Mouse (Mus musculus): ENCODE data around the gene Mars.
"Not testable (repeated sequence)": the region's sequence is repeated elsewhere in the genome, so short reads cannot be mapped to it uniquely, and the experiment has no call there.

Mars gene

DNA sequence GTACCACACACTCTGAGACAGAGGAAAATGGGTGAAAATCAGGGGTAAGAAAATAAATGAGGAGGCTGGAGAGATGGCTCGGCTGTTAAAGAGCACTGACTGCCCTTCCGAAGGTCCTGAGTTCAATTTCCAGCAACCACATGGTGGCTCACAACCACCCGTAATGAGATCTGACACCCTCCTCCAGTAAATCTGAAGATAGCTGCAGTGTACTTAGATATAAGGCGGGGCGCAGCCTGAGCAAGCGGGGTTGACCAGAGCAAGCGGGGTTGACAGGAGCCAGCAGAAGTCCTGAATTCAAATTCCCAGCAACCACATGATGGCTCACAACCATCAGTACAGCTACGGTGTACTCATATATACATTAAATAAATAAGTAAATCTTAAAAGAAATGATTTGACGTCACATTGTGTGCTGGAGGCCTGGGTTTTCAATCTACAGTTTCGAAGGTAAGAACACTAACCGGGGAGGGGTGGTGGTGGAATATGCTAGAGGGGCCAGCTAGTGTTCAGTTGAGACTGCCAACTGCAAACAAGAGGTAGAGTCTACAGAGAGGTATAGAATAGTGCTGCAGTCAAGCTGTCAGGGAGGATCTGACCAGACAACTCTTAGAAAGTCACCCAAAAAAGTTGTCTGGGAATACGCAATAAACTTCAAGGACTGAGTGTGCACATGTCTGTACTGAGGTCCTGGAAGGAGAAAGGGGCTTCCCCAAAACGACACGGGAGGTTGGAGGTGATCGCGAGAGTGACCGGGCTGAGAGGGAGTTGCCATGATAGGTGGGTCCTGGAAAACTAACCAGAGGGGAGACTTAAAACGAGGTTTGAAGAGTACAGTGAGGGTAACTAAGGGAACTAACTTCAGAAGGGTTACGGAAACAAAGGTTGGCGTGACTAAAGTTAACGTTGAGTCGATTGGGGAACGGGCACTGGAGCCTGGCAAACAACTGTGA, 787 bp downstream of the Mars start:
- no peak for DNase-seq (ENCODE audit: low spot score in 2 of 2)

DNA sequence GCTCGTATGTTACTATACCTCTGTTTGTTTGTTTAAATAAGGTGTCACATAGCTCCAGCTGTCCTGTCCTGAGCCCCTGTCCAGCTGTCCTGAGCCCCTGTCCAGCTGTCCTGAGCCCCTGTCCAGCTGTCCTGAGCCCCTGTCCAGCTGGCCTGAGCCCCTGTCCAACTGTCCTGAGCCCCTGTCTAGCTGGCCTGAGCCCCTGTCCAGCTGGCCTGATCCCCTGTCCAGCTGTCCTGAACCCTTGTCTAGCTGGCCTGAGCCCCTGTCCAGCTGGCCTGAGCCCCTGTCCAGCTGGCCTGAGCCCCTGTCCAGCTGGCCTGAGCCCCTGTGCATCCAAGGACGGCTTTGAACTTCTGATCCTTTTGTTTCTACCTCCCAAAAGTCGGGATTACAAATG, 2.4 kb downstream of the Mars start:
- not testable (repeated sequence) for DNase-seq (ENCODE audit: low spot score in 2 of 2)

DNA sequence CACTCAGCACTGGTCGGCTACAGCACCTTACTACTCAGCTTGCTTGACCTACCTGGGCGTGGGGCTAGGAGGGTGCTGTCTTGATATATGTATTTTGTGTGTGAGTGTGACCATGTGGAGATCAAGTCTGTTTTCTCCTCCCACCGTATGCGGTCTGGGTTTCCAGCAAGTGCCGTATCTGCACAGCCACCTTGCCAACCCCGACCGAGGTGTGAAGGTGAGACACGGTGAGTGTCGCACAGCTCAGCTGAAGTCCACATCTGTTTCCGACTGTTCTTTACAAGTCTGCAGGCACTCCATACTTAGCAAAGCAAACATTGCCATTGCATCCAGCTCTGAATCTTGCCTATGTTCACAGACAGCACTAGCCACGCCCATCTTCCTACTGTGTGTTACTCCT, 8.4 kb downstream of the Mars start:
- no peak for DNase-seq (ENCODE audit: low spot score in 2 of 2)

DNA sequence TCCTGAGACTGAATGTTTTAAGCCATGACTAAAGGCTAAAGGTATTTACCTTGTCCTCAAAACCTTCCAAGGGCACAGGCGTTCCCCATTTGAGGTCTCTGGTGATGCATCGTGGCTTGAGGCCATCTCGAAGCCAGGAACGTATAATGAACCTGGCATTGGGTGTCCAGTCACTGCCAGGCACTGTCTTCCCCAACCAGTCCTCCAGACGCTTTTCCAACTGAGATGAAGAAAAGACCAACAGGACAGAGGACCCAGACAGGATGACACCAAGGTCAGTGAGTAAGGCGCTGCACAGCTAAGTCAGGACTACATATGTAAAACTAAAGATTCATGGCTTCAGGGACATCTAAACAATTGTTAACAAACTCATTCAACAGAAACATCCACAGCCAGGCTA, 11.2 kb downstream of the Mars start:
- no peak for DNase-seq (ENCODE audit: low spot score in 2 of 2)

DNA sequence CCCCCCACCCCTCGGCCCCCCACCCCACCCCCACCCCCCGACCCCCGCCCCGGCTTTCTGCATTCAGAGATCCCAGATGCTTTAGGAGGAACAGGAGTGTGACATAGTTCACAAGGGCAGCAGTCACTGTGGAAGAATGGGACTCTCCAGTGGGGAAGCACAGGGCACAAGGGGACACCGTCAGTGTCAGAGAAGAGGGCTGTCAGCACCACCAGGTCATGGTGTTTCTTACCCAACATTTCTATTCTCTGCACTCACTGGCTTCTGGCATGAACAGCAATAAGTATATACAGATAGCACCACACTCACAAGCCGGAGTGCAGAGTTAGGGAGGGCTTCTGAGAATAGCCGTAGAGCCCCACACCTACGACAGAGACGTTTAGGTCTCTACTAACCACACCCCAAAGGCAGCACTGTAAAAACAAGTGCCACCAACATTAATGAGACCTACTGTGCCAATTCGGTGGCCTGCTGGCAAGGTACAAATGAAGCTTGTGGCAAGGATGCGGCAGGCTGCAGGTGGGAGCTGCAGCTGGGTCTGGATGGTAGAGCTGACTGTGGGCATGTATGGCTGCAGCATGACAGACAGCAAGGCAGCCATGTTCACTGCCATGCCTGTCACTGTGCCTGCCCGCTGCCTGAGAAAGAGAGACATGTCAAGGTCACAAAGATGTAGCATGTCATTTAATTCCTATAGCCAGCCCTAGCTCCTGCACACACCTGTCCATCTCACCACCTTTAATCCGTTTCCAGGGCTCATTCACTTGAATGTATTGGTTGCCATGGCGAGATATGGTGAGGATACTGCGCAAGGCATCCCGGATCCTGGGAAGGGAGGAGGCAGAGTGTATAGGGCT, 14.3 kb downstream of the Mars start:
- DNase-seq (ENCODE audit: low spot score in 2 of 2): no peak

DNA sequence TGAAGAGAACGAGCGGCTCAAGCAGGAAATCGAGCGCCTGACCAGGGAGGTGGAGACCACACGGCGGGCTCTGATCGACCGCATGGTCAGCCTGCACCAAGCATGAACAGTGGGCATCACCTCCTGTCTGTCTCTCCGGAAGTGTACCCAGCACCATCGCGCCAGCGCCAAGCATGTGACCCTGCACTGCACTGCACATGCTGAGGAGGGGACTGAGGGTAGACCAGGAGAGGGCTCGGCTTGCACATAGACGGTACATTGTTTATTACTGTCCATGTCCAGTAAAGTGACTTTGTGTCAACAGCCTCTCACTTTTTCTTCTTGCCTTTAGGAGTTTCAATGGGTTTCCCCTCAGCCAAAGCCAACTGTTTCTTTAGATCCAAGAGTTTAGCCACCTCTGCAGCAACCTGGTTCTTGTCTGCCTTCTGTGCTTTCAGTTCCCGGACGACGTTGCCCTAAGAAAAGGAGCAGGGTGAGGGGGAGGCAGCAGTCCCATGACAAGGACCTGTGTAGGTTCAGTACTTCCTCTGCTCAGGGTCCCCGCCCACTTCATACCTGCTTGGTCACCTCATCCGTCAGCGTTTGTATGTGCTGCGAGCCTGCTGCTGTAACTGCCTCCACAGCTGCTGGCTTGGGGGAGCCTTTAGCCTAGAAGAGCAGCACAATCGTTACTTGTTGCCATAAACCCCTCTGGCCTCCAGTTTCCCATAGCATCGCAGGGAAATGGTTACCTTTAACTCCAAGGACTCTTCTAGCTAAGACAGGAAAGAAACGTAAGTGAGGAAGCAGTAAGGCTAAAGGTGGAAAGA, 15.4 kb downstream of the Mars start:
- DNase-seq (ENCODE audit: low spot score in 2 of 2): no peak

DNA sequence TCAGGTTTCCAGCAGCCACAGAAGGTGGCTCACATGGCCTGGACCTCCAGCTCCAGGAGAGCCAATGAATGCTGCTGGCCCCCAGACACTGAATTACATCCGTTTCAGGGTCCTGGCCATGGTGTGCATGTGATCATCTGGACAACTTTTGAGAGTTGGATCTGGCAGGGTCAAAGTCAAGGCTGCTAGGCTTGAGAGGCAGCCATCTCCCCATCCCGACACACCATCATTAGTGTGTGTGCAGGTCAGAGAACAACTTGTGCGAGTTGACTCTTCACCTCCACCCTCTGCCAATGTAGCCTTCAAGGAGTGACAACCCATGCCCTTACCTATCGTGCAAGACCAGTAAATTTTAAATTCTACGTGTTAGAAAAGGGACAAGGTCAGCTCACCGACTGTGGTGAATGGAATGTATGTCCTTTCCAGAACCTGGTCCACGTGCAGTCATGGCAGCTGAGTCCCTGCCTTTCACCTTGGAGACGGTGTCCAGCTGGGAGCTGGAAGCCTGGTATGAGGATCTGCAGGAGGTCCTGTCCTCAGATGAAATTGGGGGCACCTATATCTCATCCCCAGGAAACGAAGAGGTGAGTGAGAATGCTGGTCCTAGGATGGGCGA, 16.6 kb downstream of the Mars start:
- no peak for DNase-seq (ENCODE audit: low spot score in 2 of 2)

DNA sequence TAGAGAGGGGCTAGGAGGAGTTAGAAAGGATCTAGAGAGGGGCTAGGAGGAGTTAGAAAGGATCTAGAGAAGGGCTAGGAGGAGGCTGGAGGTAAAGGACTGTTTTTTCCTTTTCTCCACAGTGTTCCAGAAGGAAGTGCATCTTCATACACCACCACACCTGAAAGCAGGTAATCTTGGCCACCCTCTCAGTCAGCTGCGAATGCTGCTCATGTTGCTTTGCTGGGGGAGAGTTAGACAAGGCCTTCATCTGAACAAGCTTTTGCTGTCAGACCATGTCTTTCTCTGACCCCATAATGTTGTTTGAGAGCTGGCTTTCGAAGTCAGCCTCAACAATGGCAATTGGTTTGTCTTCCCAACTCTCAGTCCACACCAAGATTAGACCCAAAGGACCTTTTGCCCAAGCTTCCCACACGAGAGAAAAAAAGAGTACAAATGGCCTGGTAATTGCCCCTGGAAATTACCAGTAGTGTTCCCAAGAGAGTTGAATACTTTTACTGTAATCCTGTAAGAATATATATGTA, 17.9 kb downstream of the Mars start:
- DNase-seq (ENCODE audit: low spot score in 2 of 2): no peak

DNA sequence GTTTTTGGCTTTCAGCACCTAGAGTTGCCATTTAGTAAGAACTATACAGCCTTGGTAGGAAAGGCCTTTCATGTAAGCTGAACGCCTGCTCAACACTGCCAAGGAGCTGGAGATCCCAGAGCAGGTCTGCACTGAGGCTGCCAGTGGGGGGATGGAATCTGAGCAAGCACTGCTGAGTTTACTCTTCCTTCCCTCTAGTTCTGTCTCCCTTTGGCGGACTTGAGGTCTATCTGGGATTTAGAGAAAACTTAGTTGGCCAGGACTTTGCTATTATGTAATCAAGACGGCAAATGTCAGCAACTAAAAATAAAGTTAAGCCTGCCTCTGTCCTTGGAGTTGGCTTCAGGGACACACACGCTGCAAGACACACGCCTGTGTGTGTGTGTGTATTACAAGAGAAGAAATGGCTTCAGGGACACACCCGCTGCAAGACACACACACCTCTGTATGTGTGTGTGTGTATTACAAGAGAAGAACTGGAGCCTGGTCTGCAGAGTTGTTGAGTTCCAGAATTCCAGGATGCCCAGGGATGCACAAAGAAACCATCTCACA, 18.5 kb downstream of the Mars start:
- no peak for DNase-seq (ENCODE audit: low spot score in 2 of 2)

DNA sequence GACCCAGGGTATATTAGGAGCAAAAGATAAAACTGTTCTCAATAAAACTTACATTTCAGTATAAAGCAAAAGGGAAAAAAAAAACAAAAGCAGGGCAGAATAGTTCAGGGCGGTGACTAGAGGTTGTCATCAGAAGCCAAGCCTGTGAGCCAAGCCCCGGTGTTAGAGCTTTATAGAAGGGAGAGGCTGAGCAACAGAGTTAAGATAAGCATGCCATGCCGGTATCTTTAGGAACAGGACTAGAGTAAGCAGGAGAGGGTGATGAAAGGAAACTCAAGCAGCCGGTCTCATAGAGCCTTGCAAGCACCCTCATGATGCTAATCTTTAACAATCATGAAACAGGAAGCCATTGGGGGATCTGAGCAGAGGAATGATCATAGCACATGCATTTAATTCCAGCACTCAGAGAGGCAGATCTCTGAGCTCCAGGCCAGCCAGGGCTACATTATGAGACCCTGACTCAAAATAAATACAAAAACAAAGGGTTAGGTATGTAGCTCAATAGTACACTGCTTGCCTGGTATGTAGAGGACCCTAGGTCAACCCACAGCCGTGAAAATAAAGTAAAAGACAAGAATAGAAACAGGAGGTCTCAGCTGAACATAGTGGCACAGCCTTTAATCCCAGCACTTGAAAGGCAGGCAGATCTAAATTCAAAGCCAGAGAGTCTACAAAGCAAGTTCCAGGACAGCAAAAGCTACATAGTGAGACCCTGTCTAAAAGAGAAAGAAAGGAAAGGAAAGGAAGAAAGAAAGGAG, 19.5 kb downstream of the Mars start:
- DNase-seq (ENCODE audit: low spot score in 2 of 2): no peak

DNA sequence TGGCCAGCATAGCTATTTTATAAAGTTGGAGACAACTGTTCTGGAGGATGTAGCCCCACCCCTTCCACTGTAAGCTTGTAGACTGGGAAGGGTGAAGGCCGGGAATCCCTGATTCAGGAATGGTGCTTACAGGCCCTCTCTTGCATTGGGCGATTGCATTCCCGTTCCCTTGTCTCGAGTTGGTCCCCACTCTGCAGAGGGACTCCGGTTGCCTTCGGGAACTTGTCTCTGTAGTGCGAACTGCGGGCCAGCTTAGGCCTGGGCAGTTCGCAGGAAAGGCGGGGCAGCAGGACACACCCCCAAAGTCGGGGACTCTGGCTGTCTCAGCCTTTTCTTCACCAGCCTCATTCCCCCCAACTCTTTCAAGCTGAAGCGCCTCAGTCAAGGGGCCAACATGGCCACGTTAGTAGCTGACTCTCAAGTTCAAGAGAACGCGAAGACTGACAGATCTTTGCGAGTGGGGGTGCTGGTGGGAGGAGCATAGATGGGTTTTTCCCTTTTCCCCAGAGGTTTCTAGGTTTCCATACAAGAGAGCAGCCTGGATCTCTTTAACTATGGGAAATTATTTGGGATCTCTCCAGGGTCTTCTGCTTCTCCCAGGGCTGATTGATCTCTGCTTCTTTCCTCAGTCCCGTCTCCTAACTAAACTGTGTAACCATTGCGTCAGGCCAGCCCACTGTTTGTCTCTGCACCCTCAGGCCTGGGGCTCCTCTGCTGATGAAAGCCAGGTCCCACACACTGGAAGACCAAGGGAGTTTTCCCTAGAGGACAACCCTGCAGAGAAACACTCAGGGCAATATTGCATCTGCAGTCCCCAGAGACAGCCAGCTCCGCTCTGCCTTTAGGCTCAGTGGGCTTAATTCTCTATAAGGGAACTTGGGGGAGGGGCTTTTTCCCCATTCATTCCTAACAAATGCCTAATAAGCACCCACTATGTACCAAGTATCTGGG, 20.4 kb downstream of the Mars start:
- no peak for DNase-seq (ENCODE audit: low spot score in 2 of 2)

DNA sequence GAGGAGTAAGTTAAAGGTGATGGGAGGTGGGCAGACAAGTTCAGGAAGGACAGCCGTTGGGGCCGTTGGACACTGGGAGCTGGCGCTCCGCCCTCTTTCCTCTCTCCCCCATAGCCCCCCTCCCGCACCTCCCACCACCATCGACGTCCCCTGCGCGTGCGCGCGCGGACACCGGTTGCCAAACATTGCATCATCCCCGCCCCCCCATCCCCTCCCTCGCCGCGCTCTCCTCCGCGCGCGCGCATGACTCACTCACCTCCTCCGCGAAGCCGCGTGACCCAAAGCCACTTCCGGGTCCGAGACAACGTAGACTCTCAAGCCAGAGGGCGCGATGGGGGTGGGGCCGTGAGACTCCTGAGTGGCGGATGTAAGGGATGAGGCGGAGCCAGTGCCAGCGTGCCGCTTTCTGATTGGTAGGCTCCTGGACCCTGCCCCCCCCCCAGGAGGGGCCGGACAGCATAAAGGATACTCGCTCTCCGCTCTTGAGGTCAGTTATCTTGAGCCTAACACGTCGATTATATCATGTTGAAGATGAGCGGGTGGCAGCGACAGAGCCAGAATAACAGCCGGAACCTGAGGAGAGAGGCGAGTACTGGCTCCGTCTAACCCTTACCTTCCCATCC, 21.2 kb downstream of the Mars start:
- peak; percentile 99 for DNase-seq (ENCODE audit: low spot score in 2 of 2)

DNA sequence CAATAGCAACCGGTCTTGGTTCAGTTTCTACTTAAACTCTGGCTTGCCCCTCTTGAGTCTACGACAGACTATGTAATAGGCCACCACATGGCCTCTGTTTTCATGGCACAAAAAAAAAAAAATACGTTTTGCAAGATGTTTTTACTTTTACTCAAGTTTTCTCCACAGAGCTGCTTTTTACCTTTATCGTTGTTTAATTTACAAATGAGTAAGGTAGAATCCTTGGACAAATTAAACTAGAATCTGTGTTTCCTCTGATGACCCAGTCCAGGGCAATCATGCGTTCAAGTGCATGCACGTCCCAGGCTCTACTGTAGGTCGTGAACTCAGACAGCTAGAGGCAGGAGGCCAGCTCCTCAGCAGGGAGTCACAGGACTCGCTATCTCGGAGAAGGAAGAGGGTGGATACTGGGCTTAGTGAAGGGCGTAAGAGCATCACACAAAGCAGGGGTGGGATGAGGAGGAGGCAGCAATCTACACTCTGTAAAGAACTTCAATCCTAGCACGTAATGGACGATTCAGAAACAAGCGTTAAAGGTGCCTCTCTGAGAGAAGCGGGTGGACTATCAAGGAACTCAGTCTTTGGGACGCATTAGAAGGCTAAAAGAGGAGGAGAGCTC, 21.9 kb downstream of the Mars start:
- no peak for DNase-seq (ENCODE audit: low spot score in 2 of 2)

DNA sequence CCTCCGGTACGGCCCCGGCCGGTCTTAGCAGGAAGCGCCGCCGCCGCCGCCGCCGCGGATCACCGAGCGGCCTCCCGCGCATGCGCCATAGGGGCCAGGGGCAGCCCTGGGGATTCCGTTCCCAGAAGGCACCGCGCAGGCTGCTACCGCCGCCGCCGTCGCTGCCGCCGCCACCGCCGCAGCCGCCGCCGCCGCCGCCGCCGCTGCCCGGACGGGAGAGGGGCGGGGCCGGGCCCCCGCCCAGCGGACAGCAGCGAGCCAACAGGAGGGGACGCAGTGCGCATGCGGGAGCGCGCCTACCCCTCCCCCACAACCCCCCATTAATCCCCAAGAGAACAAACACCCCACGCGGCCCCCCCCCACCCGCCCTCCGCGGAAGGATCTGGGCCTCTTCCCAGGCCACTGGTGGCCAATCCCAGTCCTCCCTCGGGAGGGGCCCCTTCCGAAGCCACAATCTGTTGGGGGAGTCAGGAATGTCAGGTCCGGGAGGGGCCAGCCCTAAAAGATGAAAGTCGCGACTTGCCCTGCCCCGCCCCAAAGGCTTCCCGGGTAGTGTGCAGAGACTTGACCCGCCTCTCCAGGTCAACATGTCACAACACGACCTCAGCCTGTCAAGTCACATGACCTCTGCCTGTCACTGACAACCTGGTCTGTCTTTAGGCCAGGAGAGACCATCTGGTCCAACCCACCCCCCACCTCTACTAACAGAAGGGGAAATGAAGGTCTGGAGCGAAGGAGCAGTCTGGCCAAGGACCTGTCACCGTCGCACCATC, 22.6 kb downstream of the Mars start, which contains the start of gene Mbd6:
Gene Mbd6 (minus strand): TSS at position 219 of the 773 bp plus-strand sequence.
- peak; percentile 65 to 73 for DNase-seq (ENCODE audit: low spot score in 2 of 2)

DNA sequence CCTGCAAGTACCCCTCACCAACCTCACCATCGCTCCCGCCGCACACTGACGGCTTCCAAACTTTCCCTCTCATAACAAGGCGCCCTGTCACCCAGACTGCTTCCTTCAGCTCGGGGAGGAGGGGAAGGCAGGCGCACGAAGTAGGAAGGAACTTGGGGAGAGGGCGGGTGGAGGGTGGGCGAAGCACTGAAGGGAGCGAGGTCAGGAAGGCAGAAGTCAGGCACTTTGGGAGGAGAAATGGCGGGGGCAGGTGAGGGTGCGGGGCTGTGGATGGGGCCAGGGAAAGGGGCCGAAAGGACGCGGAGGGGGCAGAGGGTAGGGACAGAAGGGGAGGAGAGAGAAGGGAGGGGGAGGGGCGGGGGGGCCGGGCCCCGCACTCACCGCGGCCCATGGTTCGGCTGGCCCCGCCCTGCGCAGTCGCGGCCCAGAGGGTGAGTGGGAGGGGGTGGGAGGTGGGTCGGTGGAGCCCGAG, 23.2 kb downstream of the Mars start:
- DNase-seq (ENCODE audit: low spot score in 2 of 2): no peak

DNA sequence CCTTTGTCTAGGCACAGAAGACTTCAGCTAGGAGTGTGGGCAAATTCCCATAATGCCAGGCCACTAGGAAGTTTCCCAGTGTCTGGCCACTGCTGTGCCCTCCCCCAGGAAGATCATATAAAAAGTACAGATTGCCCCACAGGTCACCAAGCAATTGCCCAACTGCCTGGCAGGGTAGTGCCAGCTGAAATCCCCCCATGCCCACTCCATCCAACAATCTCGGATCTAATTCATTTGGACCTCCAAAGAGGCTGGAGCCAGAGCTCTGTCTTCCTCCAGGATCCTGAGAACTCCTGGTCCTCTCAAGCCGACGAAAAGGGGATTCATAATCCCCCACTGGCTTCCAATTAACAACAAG, 23.7 kb downstream of the Mars start:
- no peak for DNase-seq (ENCODE audit: low spot score in 2 of 2)

DNA sequence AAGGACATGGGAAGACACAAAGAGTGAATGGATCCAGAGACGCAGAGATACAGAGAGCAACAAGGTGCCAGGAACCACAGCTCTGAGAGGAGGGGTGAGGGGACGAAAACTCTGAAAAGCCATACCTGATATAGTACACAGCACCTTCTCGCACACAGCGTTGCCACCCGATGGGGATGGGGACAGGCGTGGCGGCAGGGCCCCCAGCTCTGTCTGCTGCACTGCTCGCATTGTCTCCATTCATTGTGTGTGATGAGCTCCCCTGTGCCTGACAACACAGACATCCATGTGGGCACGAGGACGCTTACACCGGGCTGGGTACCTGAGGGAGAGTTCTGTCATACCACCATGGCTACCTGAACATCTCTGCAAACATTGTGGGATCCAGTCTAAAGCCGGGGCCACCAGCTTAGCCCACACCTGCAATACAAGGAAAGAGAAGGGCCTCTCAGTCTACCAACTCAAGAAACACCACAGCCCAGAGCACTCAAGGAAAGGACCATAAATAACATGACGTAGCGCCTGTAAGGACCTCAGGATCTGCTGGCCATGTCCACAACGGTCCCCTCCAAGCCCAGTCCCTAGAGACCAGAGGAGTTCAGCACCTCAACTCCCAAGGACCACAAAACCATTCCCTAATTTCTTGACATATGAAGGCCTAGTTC, 24.2 kb downstream of the Mars start:
- no peak for DNase-seq (ENCODE audit: low spot score in 2 of 2)

Measured in frontal cortex, postnatal 25 days (tissue).